Mouse (Mus musculus): ENCODE results near the gene Ccdc87. TPM values are rescaled to one million over a fixed set of nuclear protein-coding genes. Genes with fewer than 3 reads are reported as not detected.

Gene Ccdc87
- total and polyA plus RNA-seq, 3 experiments = not detected

DNA sequence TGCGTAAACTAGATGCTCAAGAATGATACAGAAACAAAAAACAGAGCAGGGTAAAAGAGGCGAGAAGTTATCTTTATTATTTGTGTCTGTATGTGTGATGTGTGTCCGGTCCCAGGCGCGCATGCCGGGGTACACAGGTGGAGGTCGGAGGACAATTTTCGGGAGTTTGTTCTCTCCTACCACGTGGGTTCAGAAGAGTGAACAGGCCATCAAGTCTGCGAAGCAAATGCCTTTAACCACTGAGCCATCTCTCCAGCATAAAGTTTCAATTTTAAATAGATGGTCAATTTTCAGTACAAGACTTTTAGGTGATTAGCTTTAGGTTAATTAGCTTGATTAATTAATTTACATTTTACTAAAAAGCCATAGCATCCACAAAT is 40.1 kb downstream of the Ccdc87 start:
- H3K79me2 ChIP-seq (replicated peaks; ENCODE audit: control insufficient read depth, extremely low read depth, insufficient read depth, poor library complexity, severe bottlenecking) = no peaks in the 10 kb centered on the region; the same call in 1 of the 2 replicates
- peak overlapping the region; percentile 57 for H3K9ac ChIP-seq (ENCODE audit: insufficient read depth, low read depth)
- H3K4me3 ChIP-seq (replicated peaks in 1 of 3; ENCODE audit: low read depth in 2 of 3, low read length in 2 of 3, poor library complexity in 1 of 3) = peak overlapping the region; percentile 84 to 97 (median 84)
- peaks cover 18 to 41% of the 10 kb centered on the region in 2 experiments for H3K36me3 ChIP-seq (replicated peaks in 1 of 2; ENCODE audit: control insufficient read depth in 1 of 2, insufficient read depth in 1 of 2, low read length in 1 of 2)
- H3K9me3 ChIP-seq (replicated peaks; ENCODE audit: low read length) = no peaks in the 10 kb centered on the region
- DNase-seq (ENCODE audit: extremely low read depth) = peak; percentile 14
- H3K4me2 ChIP-seq (ENCODE audit: insufficient read depth, low read depth, poor library complexity, severe bottlenecking) = peak overlapping the region; percentile 53
- no peak overlapping the region for H3K27ac ChIP-seq (ENCODE audit: insufficient read depth, low read depth)
- H3K27me3 ChIP-seq (replicated peaks) = peaks cover 26% of the 10 kb centered on the region
- dilution Hi-C loops (cut with MboI; ENCODE audit: extremely low pct_ligation_motif_present, extremely low pct_unique_long_range_greater_than_20kb, low sequenced_read_pairs) (no loop called here), in situ Hi-C loops (cut with MboI; ENCODE audit: low pct_ligation_motif_present, low pct_unique_long_range_greater_than_20kb, low sequenced_read_pairs) (no loop called here)
- peaks cover 19 to 40% of the 10 kb centered on the region in 2 experiments for H3K4me1 ChIP-seq (ENCODE audit: control insufficient read depth in 1 of 2, insufficient read depth in 2 of 2)
- 0 out of 2 replicates have a peak, but pooled peaks have one; percentile 14 for TF ChIP-seq USF2 (conservative IDR thresholded peaks at IDR 0.05; ENCODE audit: low read depth, low read length)
- TF ChIP-seq MXI1 (IDR thresholded peaks at IDR 0.05; ENCODE audit: low read depth, low read length) = peak; percentile 59
- no peak for TF ChIP-seq NRF1 (IDR thresholded peaks at IDR 0.05; ENCODE audit: low read depth, low read length)
- no peak for TF ChIP-seq ZC3H11A (IDR thresholded peaks at IDR 0.05; ENCODE audit: low read depth, low read length)
- no peak for TF ChIP-seq MEF2A (IDR thresholded peaks at IDR 0.05; ENCODE audit: borderline replicate concordance, low read depth, low read length)
- peak; percentile 72 for TF ChIP-seq MYC (IDR thresholded peaks at IDR 0.05; ENCODE audit: low read depth, low read length)
- no peak for TF ChIP-seq EP300 (IDR thresholded peaks at IDR 0.05; ENCODE audit: low read length)
- no peak for TF ChIP-seq KAT2A (IDR thresholded peaks at IDR 0.05; ENCODE audit: insufficient replicate concordance, low read length)
- TF ChIP-seq MAX (IDR thresholded peaks at IDR 0.05; ENCODE audit: low read length) = peak; percentile 86
- no peak for TF ChIP-seq MAFK (IDR thresholded peaks at IDR 0.05; ENCODE audit: insufficient replicate concordance, low read length)
- TF ChIP-seq JUND (conservative IDR thresholded peaks at IDR 0.05; ENCODE audit: low read depth, low read length) = no peak

- dilution Hi-C loops (cut with MboI; ENCODE audit: extremely low pct_ligation_motif_present, extremely low pct_unique_long_range_greater_than_20kb, low sequenced_read_pairs) (no loop called here), in situ Hi-C loops (cut with MboI; ENCODE audit: low pct_ligation_motif_present, low pct_unique_long_range_greater_than_20kb, low sequenced_read_pairs) (no loop called here)
- Histone ChIP-seq H3K27me3 (replicated peaks) (no peaks in the 10 kb centered on the region), H3K4me2 (ENCODE audit: insufficient read depth, low read depth, poor library complexity, severe bottlenecking) (no peak overlapping the region), H3K4me1 (ENCODE audit: control insufficient read depth in 1 of 2, insufficient read depth in 2 of 2) (peaks cover 17 to 32% of the 10 kb centered on the region in 2 experiments), H3K9me3 (replicated peaks; ENCODE audit: low read length) (no peaks in the 10 kb centered on the region), H3K27ac (ENCODE audit: insufficient read depth, low read depth) (no peak overlapping the region), H3K36me3 (replicated peaks in 1 of 2; ENCODE audit: control insufficient read depth in 1 of 2, insufficient read depth in 1 of 2, low read length in 1 of 2) (peaks cover 18 to 49% of the 10 kb centered on the region in 2 experiments), H3K9ac (ENCODE audit: insufficient read depth, low read depth) (no peak overlapping the region), H3K79me2 (replicated peaks; ENCODE audit: control insufficient read depth, extremely low read depth, insufficient read depth, poor library complexity, severe bottlenecking) (no peaks in the 10 kb centered on the region; the same call in 1 of the 2 replicates), H3K4me3 (replicated peaks in 1 of 3; ENCODE audit: low read depth in 2 of 3, low read length in 2 of 3, poor library complexity in 1 of 3) (no peak overlapping the region)
- no peak for DNase-seq (ENCODE audit: extremely low read depth)
- TF ChIP-seq MAX (IDR thresholded peaks at IDR 0.05; ENCODE audit: low read length) = no peak
- TF ChIP-seq UBTF (IDR thresholded peaks at IDR 0.05; ENCODE audit: low read depth, low read length) = no peak
- no peak for TF ChIP-seq SMC3 (IDR thresholded peaks at IDR 0.05; ENCODE audit: low read depth, low read length)
- no peak for TF ChIP-seq PAX5 (IDR thresholded peaks at IDR 0.05; ENCODE audit: low read length)
- TF ChIP-seq MAZ (IDR thresholded peaks at IDR 0.05; ENCODE audit: low read depth, low read length) = no peak
- no peak for TF ChIP-seq GABPA (IDR thresholded peaks at IDR 0.05; ENCODE audit: insufficient replicate concordance, low read depth, low read length)
- no peak for TF ChIP-seq HCFC1 (IDR thresholded peaks at IDR 0.05; ENCODE audit: low read depth, low read length)
- no peak for TF ChIP-seq POLR2AphosphoS2 (IDR thresholded peaks at IDR 0.05; ENCODE audit: low read depth, low read length)
- TF ChIP-seq NELFE (IDR thresholded peaks at IDR 0.05; ENCODE audit: low read depth, low read length) = no peak
Observed at GRCm38 (mm10) chr19:4883961-4884360, 44.8 kb downstream of the Ccdc87 start.

Measured in CH12.LX (cell line).